Mouse (Mus musculus) embryonic facial prominence, embryonic 13.5 days (tissue): ENCODE data around the gene Rreb1. TPM values are rescaled to one million over a fixed set of nuclear protein-coding genes. Genes with fewer than 3 reads are reported as not detected.

Source experiments
- ATAC-seq: fragments of 200-750 bp; cut with Nextera tagmentation; 2 replicates; pipeline ENCODE4 v1.8.0; 2017; ENCODE audit warnings: low read depth; ENCODE audit not compliant: insufficient number of reproducible peaks, insufficient read depth, low FRiP score, low TSS enrichment
- H3K27ac ChIP-seq: fragments of 300-500 bp; sonication (generic); 2 replicates; pipeline ENCODE4 v1.5.1; 2015; ENCODE audit warnings: moderate library complexity, mild to moderate bottlenecking, inconsistent platforms
- H3K27me3 ChIP-seq: fragments of 300-500 bp; sonication (generic); 2 replicates; pipeline ENCODE4 v1.6.1; 2015; ENCODE audit warnings: mild to moderate bottlenecking, inconsistent platforms
- H3K36me3 ChIP-seq: fragments of 300-500 bp; sonication (generic); 2 replicates; pipeline ENCODE4 v1.6.1; 2015; ENCODE audit warnings: mild to moderate bottlenecking, inconsistent platforms
- H3K4me1 ChIP-seq: fragments of 300-500 bp; sonication (generic); 2 replicates; pipeline ENCODE4 v1.6.1; 2015; ENCODE audit warnings: inconsistent platforms
- H3K4me2 ChIP-seq: fragments of 300-500 bp; sonication (generic); 2 replicates; pipeline ENCODE4 v1.6.1; 2015; ENCODE audit warnings: moderate library complexity, mild to moderate bottlenecking, inconsistent platforms
- H3K4me3 ChIP-seq: fragments of 300-500 bp; sonication (generic); 2 replicates; pipeline ENCODE4 v1.5.1; 2015; ENCODE audit warnings: mild to moderate bottlenecking, inconsistent platforms
- H3K9ac ChIP-seq: fragments of 300-500 bp; sonication (generic); 2 replicates; pipeline ENCODE4 v1.6.1; 2015; ENCODE audit warnings: mild to moderate bottlenecking, inconsistent platforms
- H3K9me3 ChIP-seq: fragments of 300-500 bp; sonication (generic); 2 replicates; pipeline ENCODE4 v1.6.1; 2016; ENCODE audit warnings: inconsistent platforms
- WGBS: fragments of 180-500 bp; shearing (Covaris S2); methylation state at CpG from one replicate; pipeline ENCODE4 v1.1.7; 2015; ENCODE audit warnings: mixed read lengths; 5-methylcytosine and 5-hydroxymethylcytosine counted together
- polyA plus RNA-seq: library from polyadenylated mRNA; unstranded; fragments of >200 nt; fragmentation: Nextera tagmentation; extraction: Ambion mirVana; gene quantifications from 2 replicates; pipeline ENCODE4 v1.2.1, GENCODE M21; 2015

Rreb1 gene
- polyA plus RNA-seq, 1 experiment from 2014 or later: 15.0 TPM

- WGBS: 81% methylated on average over 12 of the region's 12 CpGs
Observed at GRCm38 (mm10) chr13:37870118-37870908, 92.1 kb downstream of the Rreb1 start.

GRCm38 (mm10) chr13:37872142-37872835 lies 94.1 kb downstream of the Rreb1 start:
- Histone ChIP-seq H3K27me3 (no peaks in the 10 kb centered on the region), H3K27ac (no peak overlapping the region), H3K4me2 (no peak overlapping the region), H3K9ac (no peak overlapping the region), H3K4me1 (peaks cover 32% of the 10 kb centered on the region), H3K36me3 (no peaks in the 10 kb centered on the region), H3K9me3 (no peaks in the 10 kb centered on the region), H3K4me3 (no peak overlapping the region)
- WGBS: 94% methylated on average over 2 of the region's 2 CpGs
- no peak for ATAC-seq

More at GRCm38 (mm10) chr13:37870118-37870908, 92.1 kb downstream of the Rreb1 start:
- Histone ChIP-seq H3K27me3 (no peaks in the 10 kb centered on the region), H3K9ac (no peak overlapping the region), H3K27ac (no peak overlapping the region), H3K4me1 (peaks cover 32% of the 10 kb centered on the region), H3K4me3 (no peak overlapping the region), H3K9me3 (no peaks in the 10 kb centered on the region), H3K4me2 (no peak overlapping the region), H3K36me3 (no peaks in the 10 kb centered on the region)
- ATAC-seq: no peak

- Histone ChIP-seq H3K27ac (peak overlapping the region; percentile 71), H3K4me2 (no peak overlapping the region), H3K4me1 (peaks cover 28% of the 10 kb centered on the region), H3K9ac (no peak overlapping the region), H3K9me3 (no peaks in the 10 kb centered on the region), H3K36me3 (no peaks in the 10 kb centered on the region), H3K27me3 (no peaks in the 10 kb centered on the region), H3K4me3 (no peak overlapping the region)
- no peak for ATAC-seq
- 62% methylated on average over 7 of the region's 7 CpGs for WGBS
Observed at GRCm38 (mm10) chr13:37873125-37873891, 95.1 kb downstream of the Rreb1 start.

- no peaks in the 10 kb centered on the region for H3K27me3 ChIP-seq
- no peak for ATAC-seq
- WGBS: 87% methylated on average over 2 of the region's 2 CpGs
- H3K4me3 ChIP-seq: no peak overlapping the region
- H3K9me3 ChIP-seq: no peaks in the 10 kb centered on the region
- H3K9ac ChIP-seq: no peak overlapping the region
- peaks cover 43% of the 10 kb centered on the region for H3K4me1 ChIP-seq
- no peaks in the 10 kb centered on the region for H3K36me3 ChIP-seq
- no peak overlapping the region for H3K4me2 ChIP-seq
- no peak overlapping the region for H3K27ac ChIP-seq
Observed at GRCm38 (mm10) chr13:37875919-37876318, 97.7 kb downstream of the Rreb1 start.

- Histone ChIP-seq H3K4me2 (no peak overlapping the region), H3K27me3 (no peaks in the 10 kb centered on the region), H3K9ac (no peak overlapping the region), H3K4me3 (no peak overlapping the region), H3K4me1 (peaks cover 44% of the 10 kb centered on the region), H3K27ac (no peak overlapping the region), H3K9me3 (no peaks in the 10 kb centered on the region), H3K36me3 (no peaks in the 10 kb centered on the region)
- 75% methylated on average over 5 of the region's 5 CpGs for WGBS
- no peak for ATAC-seq
Observed at GRCm38 (mm10) chr13:37876366-37876765, 98.2 kb downstream of the Rreb1 start.

GRCm38 (mm10) chr13:37876836-37877235 lies 98.6 kb downstream of the Rreb1 start:
- Histone ChIP-seq H3K4me1 (peaks cover 48% of the 10 kb centered on the region), H3K4me2 (no peak overlapping the region), H3K27me3 (no peaks in the 10 kb centered on the region), H3K9ac (no peak overlapping the region), H3K9me3 (no peaks in the 10 kb centered on the region), H3K36me3 (no peaks in the 10 kb centered on the region), H3K27ac (no peak overlapping the region), H3K4me3 (no peak overlapping the region)
- WGBS: 57% methylated on average over 4 of the region's 4 CpGs
- no peak for ATAC-seq

GRCm38 (mm10) chr13:37877241-37877640 lies 99.0 kb downstream of the Rreb1 start:
- WGBS: 55% methylated on average over 3 of the region's 3 CpGs
- H3K9ac ChIP-seq: no peak overlapping the region
- no peaks in the 10 kb centered on the region for H3K9me3 ChIP-seq
- peaks cover 48% of the 10 kb centered on the region for H3K4me1 ChIP-seq
- H3K27me3 ChIP-seq: no peaks in the 10 kb centered on the region
- no peak overlapping the region for H3K27ac ChIP-seq
- no peak overlapping the region for H3K4me3 ChIP-seq
- no peak for ATAC-seq
- H3K4me2 ChIP-seq: no peak overlapping the region
- H3K36me3 ChIP-seq: no peaks in the 10 kb centered on the region

GRCm38 (mm10) chr13:37878918-37879331 lies 100.7 kb downstream of the Rreb1 start:
- no peak for ATAC-seq
- Histone ChIP-seq H3K9me3 (no peaks in the 10 kb centered on the region), H3K27me3 (no peaks in the 10 kb centered on the region), H3K27ac (no peak overlapping the region), H3K4me2 (no peak overlapping the region), H3K4me3 (no peak overlapping the region), H3K9ac (no peak overlapping the region), H3K36me3 (no peaks in the 10 kb centered on the region), H3K4me1 (peaks cover 43% of the 10 kb centered on the region)
- 88% methylated on average over 2 of the region's 2 CpGs for WGBS

GRCm38 (mm10) chr13:37879556-37879955 lies 101.4 kb downstream of the Rreb1 start:
- H3K4me3 ChIP-seq: no peak overlapping the region
- no peaks in the 10 kb centered on the region for H3K36me3 ChIP-seq
- H3K9ac ChIP-seq: no peak overlapping the region
- H3K9me3 ChIP-seq: no peaks in the 10 kb centered on the region
- peaks cover 43% of the 10 kb centered on the region for H3K4me1 ChIP-seq
- H3K4me2 ChIP-seq: no peak overlapping the region
- no peaks in the 10 kb centered on the region for H3K27me3 ChIP-seq
- 56% methylated on average over 5 of the region's 5 CpGs for WGBS
- H3K27ac ChIP-seq: 0 out of 2 replicates have a peak overlapping the region, but pooled peaks have one; percentile 7
- no peak for ATAC-seq

- Histone ChIP-seq H3K4me2 (no peak overlapping the region), H3K4me3 (no peak overlapping the region), H3K9ac (no peak overlapping the region), H3K4me1 (peaks cover 43% of the 10 kb centered on the region), H3K27ac (peak overlapping the region; percentile 7; the same call in 1 of the 2 replicates), H3K27me3 (no peaks in the 10 kb centered on the region), H3K36me3 (no peaks in the 10 kb centered on the region), H3K9me3 (no peaks in the 10 kb centered on the region)
- WGBS: 38% methylated on average over 1 of the region's 1 CpGs
- ATAC-seq: no peak
Observed at GRCm38 (mm10) chr13:37880035-37880434, 101.8 kb downstream of the Rreb1 start.

GRCm38 (mm10) chr13:37880581-37881130 lies 102.5 kb downstream of the Rreb1 start:
- no peaks in the 10 kb centered on the region for H3K27me3 ChIP-seq
- H3K9ac ChIP-seq: no peak overlapping the region
- peaks cover 43% of the 10 kb centered on the region for H3K4me1 ChIP-seq
- H3K9me3 ChIP-seq: no peaks in the 10 kb centered on the region
- ATAC-seq: no peak
- WGBS: 37% methylated on average over 9 of the region's 9 CpGs
- H3K36me3 ChIP-seq: no peaks in the 10 kb centered on the region
- peak overlapping the region; percentile 5; the same call in 1 of the 2 replicates for H3K4me2 ChIP-seq
- no peak overlapping the region for H3K4me3 ChIP-seq
- H3K27ac ChIP-seq: 0 out of 2 replicates have a peak overlapping the region, but pooled peaks have one; percentile 7
